Mouse (Mus musculus) ES-Bruce4 (cell line): ENCODE measurements at regions not wholly inside any gene's neighbourhood (a gene's known extent, or its start where the extent isn't known, plus 50 kb on each side); places are given as distances from the start of the nearest gene placed in this dataset.

Source experiments
- CTCF ChIP-seq: IDR thresholded peaks from one replicate; pipeline ENCODE4 v1.8.1; 2011; ENCODE audit warnings: low read depth, low read length
- EP300 ChIP-seq: IDR thresholded peaks from 2 replicates; pipeline ENCODE4 v1.6.1; 2011; ENCODE audit warnings: low read depth, low read length; ENCODE audit not compliant: insufficient read depth

- TF ChIP-seq CTCF (no peak), EP300 (no peak)
Observed at GRCm38 (mm10) chr1:71876712-71877401, 223.9 kb upstream of the Fn1 start.
